Mouse (Mus musculus): ENCODE measurements around the gene Olfr670. TPM values are rescaled to one million over a fixed set of nuclear protein-coding genes. Genes with fewer than 3 reads are reported as not detected.

Gene Olfr670
- polyA plus RNA-seq (2017; shearing (Covaris generic)): not detected

DNA sequence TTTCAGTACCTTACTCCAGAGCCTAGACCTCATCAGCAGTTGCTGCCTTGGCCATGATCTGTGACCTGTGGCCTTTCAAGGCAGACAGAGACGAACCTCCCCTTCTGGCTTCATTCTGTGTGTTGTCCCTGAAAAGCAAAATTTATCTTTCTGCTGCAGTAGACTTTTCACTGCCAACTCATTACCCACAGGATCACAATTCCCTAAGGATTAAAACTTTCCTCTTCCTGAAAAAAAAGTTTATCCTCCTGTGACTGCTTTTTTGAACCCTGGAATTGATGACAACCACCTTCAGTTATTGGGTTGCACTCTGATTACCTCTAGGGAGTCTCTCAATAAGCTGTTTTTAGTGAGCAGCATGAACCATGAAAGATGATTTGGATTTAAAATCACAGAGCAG lies at the start of gene Olfr670:
Gene Olfr670 (minus strand): TSS at position 101 of the 400 bp plus-strand sequence.

DNA sequence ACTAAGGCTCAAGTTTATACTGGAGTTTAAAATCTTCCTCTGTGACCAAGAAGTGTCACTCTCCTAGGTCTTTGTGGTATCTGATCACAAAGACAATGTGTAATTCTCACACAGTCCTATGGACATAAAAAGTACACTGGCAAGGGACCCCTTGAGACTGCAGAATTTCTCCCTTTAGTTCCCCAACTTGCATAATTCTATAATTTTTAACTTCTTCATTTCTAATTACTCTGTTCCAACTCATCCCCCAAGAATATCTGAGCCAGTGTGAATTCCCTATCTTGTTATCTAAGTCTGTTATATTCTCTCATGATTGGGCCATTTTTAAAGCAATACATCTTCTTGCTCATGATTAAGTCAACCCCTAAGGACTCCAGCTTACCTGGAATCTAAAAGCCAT lies 39.5 kb upstream of the Olfr670 start, which contains the start of gene Olfr672:
Gene Olfr672 (minus strand): TSS at position 101 of the 400 bp plus-strand sequence.

DNA sequence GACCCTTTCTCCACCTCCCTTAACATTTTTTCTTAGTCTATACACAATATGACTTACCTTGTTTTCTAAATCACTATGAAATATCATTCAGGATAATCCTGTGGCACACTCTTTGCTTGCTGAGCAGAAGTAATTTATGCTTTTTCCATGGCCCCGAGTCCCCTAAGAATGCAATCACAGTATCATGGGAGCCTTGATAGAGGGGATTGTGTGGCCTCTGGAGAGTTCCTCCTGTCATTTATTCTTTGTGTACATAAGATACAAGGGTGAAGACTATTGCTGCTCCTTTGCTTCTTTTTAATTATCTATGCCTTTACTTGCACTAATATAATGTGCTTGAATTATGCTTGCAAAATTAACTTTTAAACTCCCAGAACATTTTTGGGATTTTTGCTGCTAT lies 16.6 kb upstream of the Olfr670 start, which contains the start of gene Olfr671:
Gene Olfr671 (minus strand): TSS at position 101 of the 400 bp plus-strand sequence.

DNA sequence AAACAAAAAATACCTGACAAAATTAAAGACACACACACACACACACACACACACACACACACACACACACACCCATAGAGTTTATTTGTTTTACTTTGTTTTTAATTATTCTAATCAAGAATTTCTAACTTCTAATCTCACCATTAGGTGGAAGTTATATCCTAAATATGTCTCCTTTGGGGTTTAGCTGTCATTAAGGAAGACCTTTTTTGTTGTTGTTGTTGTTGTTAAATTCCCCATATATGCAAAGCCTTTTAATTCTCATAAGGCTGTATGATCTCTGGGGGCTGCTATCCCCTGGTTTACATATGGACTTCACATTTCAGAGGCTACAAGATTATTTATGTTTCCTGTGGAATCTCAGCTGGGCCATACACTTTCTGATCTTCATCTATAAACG lies 28.5 kb downstream of the Olfr670 start, which contains the start of gene Olfr669:
Gene Olfr669 (plus strand): TSS at position 301 of the 400 bp plus-strand sequence.

DNA sequence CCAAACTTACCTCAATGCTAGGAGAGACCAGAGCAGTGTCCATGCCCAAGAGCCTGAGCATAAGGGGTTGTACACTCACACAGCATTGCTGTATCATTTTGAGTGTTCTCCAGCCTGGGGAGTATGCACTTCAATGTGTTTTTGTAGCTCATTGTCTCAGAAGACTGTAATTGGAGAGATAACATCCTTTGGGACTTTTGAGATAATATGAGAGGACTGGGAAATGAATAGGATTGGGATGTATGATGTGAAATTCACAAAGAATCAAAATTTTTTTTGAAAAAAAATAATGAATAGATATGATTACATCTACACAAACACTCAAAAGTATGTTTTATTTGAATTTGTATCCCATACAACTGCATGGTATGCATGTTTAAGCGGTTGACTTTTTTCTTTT lies 34.5 kb downstream of the Olfr670 start, which contains the start of gene Olfr668:
Gene Olfr668 (minus strand): TSS at position 101 of the 400 bp plus-strand sequence.

DNA sequence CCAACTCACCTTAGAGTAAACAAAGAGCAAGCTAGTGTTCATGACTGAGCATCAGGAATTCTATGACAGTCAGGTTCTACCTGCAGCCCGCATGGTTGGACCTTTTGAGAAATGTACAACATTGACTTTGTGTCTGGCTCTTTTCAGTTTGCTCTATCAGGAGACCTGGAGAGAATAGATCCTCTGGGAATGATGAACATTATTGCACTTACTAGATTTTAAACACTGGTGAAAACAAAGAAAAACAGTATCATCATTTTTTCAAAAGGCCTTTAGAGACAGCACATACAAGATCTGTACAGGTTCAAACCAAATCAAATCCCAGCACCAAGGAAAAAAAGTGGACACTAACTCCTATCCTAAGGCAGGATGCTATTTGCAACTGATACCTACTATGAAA lies 41.0 kb downstream of the Olfr670 start, which contains the start of gene Olfr667:
Gene Olfr667 (minus strand): TSS at position 101 of the 400 bp plus-strand sequence.

Other genes starting within 250 kb of the Olfr670 start
- not detected for gene Usp17le, start 185.2 kb downstream of the Olfr670 start, polyA plus RNA-seq (2017; shearing (Covaris generic))
- gene Usp17lb, start 120.0 kb downstream of the Olfr670 start, polyA plus RNA-seq (2017; shearing (Covaris generic)): not detected
- gene Usp17la, start 105.6 kb downstream of the Olfr670 start, polyA plus RNA-seq (2017; shearing (Covaris generic)): not detected
- not detected for gene Olfr665, start 84.6 kb downstream of the Olfr670 start, polyA plus RNA-seq (2017; shearing (Covaris generic))
- not detected for gene Olfr666, start 66.7 kb downstream of the Olfr670 start, polyA plus RNA-seq (2017; shearing (Covaris generic))
- not detected for gene Olfr667, start 41.1 kb downstream of the Olfr670 start, polyA plus RNA-seq (2017; shearing (Covaris generic))
- not detected for gene Olfr668, start 34.6 kb downstream of the Olfr670 start, polyA plus RNA-seq (2017; shearing (Covaris generic))
- gene Olfr669, start 28.4 kb downstream of the Olfr670 start, polyA plus RNA-seq (2017; shearing (Covaris generic)): not detected
- not detected for gene Olfr671, start 16.5 kb upstream of the Olfr670 start, polyA plus RNA-seq (2017; shearing (Covaris generic))
- gene Olfr672, start 39.4 kb upstream of the Olfr670 start, polyA plus RNA-seq (2017; shearing (Covaris generic)): not detected
- not detected for gene Olfr675, start 65.8 kb upstream of the Olfr670 start, polyA plus RNA-seq (2017; shearing (Covaris generic))
- gene Olfr676, start 70.1 kb upstream of the Olfr670 start, polyA plus RNA-seq (2017; shearing (Covaris generic)): not detected
- not detected for gene Olfr677, start 88.8 kb upstream of the Olfr670 start, polyA plus RNA-seq (2017; shearing (Covaris generic))
- gene Olfr678, start 101.9 kb upstream of the Olfr670 start, polyA plus RNA-seq (2017; shearing (Covaris generic)): not detected
- not detected for gene Olfr679, start 118.6 kb upstream of the Olfr670 start, polyA plus RNA-seq (2017; shearing (Covaris generic))
- not detected for gene Olfr680-ps1, start 130.2 kb upstream of the Olfr670 start, polyA plus RNA-seq (2017; shearing (Covaris generic))
- gene Olfr681, start 154.2 kb upstream of the Olfr670 start, polyA plus RNA-seq (2017; shearing (Covaris generic)): not detected
- not detected for gene Olfr683, start 184.4 kb upstream of the Olfr670 start, polyA plus RNA-seq (2017; shearing (Covaris generic))
- gene Olfr684, start 201.0 kb upstream of the Olfr670 start, polyA plus RNA-seq (2017; shearing (Covaris generic)): not detected
- gene Olfr685, start 223.4 kb upstream of the Olfr670 start, polyA plus RNA-seq (2017; shearing (Covaris generic)): not detected
- not detected for gene Olfr686, start 244.9 kb upstream of the Olfr670 start, polyA plus RNA-seq (2017; shearing (Covaris generic))

Measured in CD4-positive, CD25-positive, alpha-beta regulatory T cell, adult 9 weeks (primary cell).